Mouse (Mus musculus) stomach, postnatal 0 days (tissue): ENCODE results near the gene Gm17606.

Experiments
- CTCF ChIP-seq: IDR thresholded peaks from 2 replicates; pipeline ENCODE4 v1.5.1; 2016; ENCODE audit warnings: antibody characterized with exemption, low read depth, mild to moderate bottlenecking, moderate library complexity
- EP300 ChIP-seq: optimal IDR thresholded peaks from 2 replicates; pipeline ENCODE3; 2016; ENCODE audit warnings: antibody characterized with exemption

GRCm38 (mm10) chr14:54591056-54591455 lies 49.7 kb upstream of the Gm17606 start:
- TF ChIP-seq CTCF (no peak), EP300 (no peak)
